20 mouse cellular contexts compared by ENCODE assay signal in the genomic region with DNA sequence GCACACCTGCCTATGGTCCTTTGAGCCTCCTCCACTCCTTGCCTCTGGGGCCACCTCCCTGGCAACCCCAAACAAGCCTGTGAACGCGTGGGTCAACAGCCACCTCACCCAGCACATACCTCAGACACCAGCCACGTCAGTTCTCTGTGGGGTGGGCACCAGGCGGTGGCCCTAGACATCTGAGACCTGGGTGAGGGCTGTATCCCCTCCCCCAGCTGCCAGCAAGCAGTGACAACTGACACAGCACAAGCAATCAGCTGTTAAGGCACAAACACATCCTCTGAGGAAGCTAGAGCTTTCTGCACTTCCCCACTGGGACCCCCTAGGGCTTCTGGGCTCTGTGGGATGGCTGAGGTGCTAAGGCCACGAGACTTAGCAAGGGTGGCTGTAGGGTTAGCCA. TPM values are rescaled to one million over a fixed set of nuclear protein-coding genes. Genes with fewer than 3 reads are reported as not detected.
DNase-seq lines count a peak whose midpoint lies in the region; ATAC-seq and TF ChIP-seq lines count a peak whose summit lies in the region.
"Had no signal": no experiment of that assay in that cellular context is flagged by ENCODE, and none has a peak within 500 bp of the region (broad histone marks: within the 10 kb centered on the region; RNA-seq: fewer than 3 reads in every experiment).

No protein-coding gene starts in this region.

- 0 out of 2 replicates have a peak, but pooled peaks cover 3% of the 10 kb centered on the region for H3K27me3 ChIP-seq in hindbrain, embryonic 10.5 days (ENCODE audit: insufficient read depth, poor library complexity, severe bottlenecking)
- no peaks in the 10 kb centered on the region for H3K27me3 ChIP-seq in hindbrain, embryonic 11.5 days (ENCODE audit: control insufficient read depth, insufficient read depth, low read length)
- peaks cover 27% of the 10 kb centered on the region for H3K27me3 ChIP-seq in midbrain, embryonic 10.5 days (ENCODE audit: low read depth, poor library complexity, severe bottlenecking)
- H3K27me3 ChIP-seq in midbrain, embryonic 13.5 days, result peaks cover 5% of the 10 kb centered on the region; the same call in 1 of the 2 replicates
- no peaks in the 10 kb centered on the region for H3K27me3 ChIP-seq in embryonic facial prominence, embryonic 15.5 days
- H3K27me3 ChIP-seq in liver, postnatal 0 days (ENCODE audit: insufficient read depth, low read length), result no peaks in the 10 kb centered on the region
- H3K27me3 ChIP-seq: CH12.LX had no signal

- 52% methylated on average over 5 of the region's 5 CpGs for WGBS in hindbrain, embryonic 10.5 days
- WGBS in hindbrain, embryonic 11.5 days, result 69% methylated on average over 5 of the region's 5 CpGs
- 69% methylated on average over 5 of the region's 5 CpGs for WGBS in midbrain, embryonic 10.5 days
- WGBS in midbrain, embryonic 13.5 days, result 76% methylated on average over 5 of the region's 5 CpGs
- 66% methylated on average over 5 of the region's 5 CpGs for WGBS in embryonic facial prominence, embryonic 15.5 days
- 74% methylated on average over 5 of the region's 5 CpGs for WGBS in liver, postnatal 0 days (ENCODE audit: insufficient replicate concordance)

- no peak for TF ChIP-seq EP300 in liver, postnatal 0 days (IDR thresholded peaks at IDR 0.05; ENCODE audit: low read depth)

- H3K4me1 ChIP-seq in hindbrain, embryonic 10.5 days (replicated peaks), result peaks cover 60% of the 10 kb centered on the region
- peaks cover 3% of the 10 kb centered on the region; the same call in 1 of the 2 replicates for H3K4me1 ChIP-seq in hindbrain, embryonic 11.5 days (replicated peaks; ENCODE audit: control insufficient read depth, insufficient read depth, low read length)
- peaks cover 33% of the 10 kb centered on the region for H3K4me1 ChIP-seq in midbrain, embryonic 10.5 days
- H3K4me1 ChIP-seq in midbrain, embryonic 13.5 days (replicated peaks), result 0 out of 2 replicates have a peak, but pooled peaks cover 4% of the 10 kb centered on the region
- peaks cover 66% of the 10 kb centered on the region for H3K4me1 ChIP-seq in embryonic facial prominence, embryonic 15.5 days
- peaks cover 88% of the 10 kb centered on the region for H3K4me1 ChIP-seq in liver, postnatal 0 days (ENCODE audit: insufficient read depth)

- no peaks in the 10 kb centered on the region for H3K36me3 ChIP-seq in hindbrain, embryonic 10.5 days
- H3K36me3 ChIP-seq in hindbrain, embryonic 11.5 days (ENCODE audit: control insufficient read depth, insufficient read depth, low read length), result no peaks in the 10 kb centered on the region
- no peaks in the 10 kb centered on the region for H3K36me3 ChIP-seq in midbrain, embryonic 10.5 days
- no peaks in the 10 kb centered on the region for H3K36me3 ChIP-seq in midbrain, embryonic 13.5 days
- no peaks in the 10 kb centered on the region for H3K36me3 ChIP-seq in embryonic facial prominence, embryonic 15.5 days
- peaks cover 4% of the 10 kb centered on the region; the same call in 1 of the 2 replicates for H3K36me3 ChIP-seq in liver, postnatal 0 days (replicated peaks; ENCODE audit: insufficient read depth, low read length)

- no peak overlapping the region for H3K4me2 ChIP-seq in hindbrain, embryonic 11.5 days (replicated peaks; ENCODE audit: low read depth, low read length)
- no peak overlapping the region for H3K4me2 ChIP-seq in midbrain, embryonic 13.5 days (replicated peaks)
- no peak overlapping the region for H3K4me2 ChIP-seq in embryonic facial prominence, embryonic 15.5 days (replicated peaks)
- peak overlapping the region; percentile 45 for H3K4me2 ChIP-seq in liver, postnatal 0 days (ENCODE audit: low read depth, low read length)
- H3K4me2 ChIP-seq: heart, embryonic 11.5 days; hindbrain, embryonic 14.5 days had no signal

- no peak for DNase-seq in hindbrain, embryonic 10.5 days (ENCODE audit: low spot score)
- DNase-seq in hindbrain, embryonic 11.5 days (ENCODE audit: low spot score), result no peak
- DNase-seq in midbrain, embryonic 10.5 days (ENCODE audit: low spot score), result no peak
- no peak for DNase-seq in liver, postnatal 0 days
- DNase-seq in gastrocnemius, postnatal 10 days, result no peak
- no peak for DNase-seq in thymus, adult 18-20 months
- DNase-seq: adrenal gland, postnatal 25 days; cerebellum, adult 2 months; cerebellum, postnatal 36 days; heart, postnatal 14 days; kidney, postnatal 14 days; lung, postnatal 36 days; right cerebral cortex, postnatal 4 days had no signal

- peak overlapping the region; percentile 53; the same call in 1 of the 2 replicates for H3K27ac ChIP-seq in hindbrain, embryonic 10.5 days
- no peak overlapping the region for H3K27ac ChIP-seq in hindbrain, embryonic 11.5 days (ENCODE audit: low read depth, low read length)
- H3K27ac ChIP-seq in midbrain, embryonic 10.5 days (replicated peaks), result peak overlapping the region; percentile 46; the same call in 1 of the 2 replicates
- no peak overlapping the region for H3K27ac ChIP-seq in midbrain, embryonic 13.5 days
- H3K27ac ChIP-seq in embryonic facial prominence, embryonic 15.5 days (replicated peaks), result peak overlapping the region; percentile 48; the same call in 1 of the 2 replicates
- peak overlapping the region; percentile 75 for H3K27ac ChIP-seq in liver, postnatal 0 days (ENCODE audit: low read depth)
- H3K27ac ChIP-seq: hindbrain, embryonic 14.5 days had no signal

- no peak for ATAC-seq in hindbrain, embryonic 11.5 days (ENCODE audit: low FRiP score)
- ATAC-seq in midbrain, embryonic 13.5 days, result no peak
- ATAC-seq in embryonic facial prominence, embryonic 15.5 days (ENCODE audit: insufficient number of reproducible peaks, low FRiP score, low TSS enrichment, low read depth), result no peak
- no peak for ATAC-seq in liver, postnatal 0 days
- ATAC-seq: forebrain, embryonic 16.5 days; intestine, postnatal 0 days had no signal

- no peak for TF ChIP-seq CTCF in liver, postnatal 0 days (IDR thresholded peaks at IDR 0.05; ENCODE audit: low read depth)

- no peak overlapping the region for H3K9ac ChIP-seq in hindbrain, embryonic 11.5 days (ENCODE audit: low read depth, low read length)
- H3K9ac ChIP-seq in midbrain, embryonic 13.5 days (replicated peaks), result no peak overlapping the region
- no peak overlapping the region for H3K9ac ChIP-seq in embryonic facial prominence, embryonic 15.5 days
- peak overlapping the region; percentile 55; the same call in 1 of the 2 replicates for H3K9ac ChIP-seq in liver, postnatal 0 days (replicated peaks)
- H3K9ac ChIP-seq: hindbrain, embryonic 14.5 days had no signal

- H3K4me3 ChIP-seq in hindbrain, embryonic 10.5 days, result no peak overlapping the region
- H3K4me3 ChIP-seq in hindbrain, embryonic 11.5 days (ENCODE audit: low read depth, low read length), result no peak overlapping the region
- H3K4me3 ChIP-seq in midbrain, embryonic 10.5 days, result no peak overlapping the region
- H3K4me3 ChIP-seq in midbrain, embryonic 13.5 days (replicated peaks), result no peak overlapping the region
- no peak overlapping the region for H3K4me3 ChIP-seq in embryonic facial prominence, embryonic 15.5 days (replicated peaks)
- no peak overlapping the region for H3K4me3 ChIP-seq in liver, postnatal 0 days (ENCODE audit: low read depth, low read length)

- H3K9me3 ChIP-seq in hindbrain, embryonic 10.5 days, result no peaks in the 10 kb centered on the region
- H3K9me3 ChIP-seq in hindbrain, embryonic 11.5 days (ENCODE audit: control insufficient read depth, low read length), result no peaks in the 10 kb centered on the region
- H3K9me3 ChIP-seq in midbrain, embryonic 10.5 days (replicated peaks), result no peaks in the 10 kb centered on the region
- H3K9me3 ChIP-seq in midbrain, embryonic 13.5 days, result no peaks in the 10 kb centered on the region
- H3K9me3 ChIP-seq in embryonic facial prominence, embryonic 15.5 days (replicated peaks), result no peaks in the 10 kb centered on the region
- no peaks in the 10 kb centered on the region for H3K9me3 ChIP-seq in liver, postnatal 0 days (ENCODE audit: low read length)

RNA-seq across cellular contexts. Expression of a gene that starts 14.2 kb away (rescaled TPM):
- 6.2 and 10.3 TPM in 2 replicates for polyA plus RNA-seq in hindbrain, embryonic 10.5 days (2016; fragmentation: Nextera tagmentation; extraction: Ambion mirVana)
- 6.2 and 6.3 TPM in 2 replicates for polyA plus RNA-seq in hindbrain, embryonic 11.5 days (2014; fragmentation: Nextera tagmentation; extraction: Ambion mirVana)
- polyA plus RNA-seq in midbrain, embryonic 10.5 days (2016; fragmentation: Nextera tagmentation; extraction: Ambion mirVana), result 5.1 and 5.9 TPM in 2 replicates
- polyA plus RNA-seq in midbrain, embryonic 13.5 days (2015; fragmentation: Nextera tagmentation; extraction: Ambion mirVana), result 12.6 and 16.2 TPM in 2 replicates
- polyA plus RNA-seq in embryonic facial prominence, embryonic 15.5 days (2015; fragmentation: Nextera tagmentation; extraction: Ambion mirVana), result 84.0 and 86.6 TPM in 2 replicates
- polyA plus RNA-seq in liver, postnatal 0 days (2015; fragmentation: Nextera tagmentation; extraction: Ambion mirVana), result 81.0 and 87.7 TPM in 2 replicates
- total RNA-seq in gastrocnemius, postnatal 10 days (2021), result 10 to 100 TPM; 36.7 to 43.8 TPM

Comparison
In these comparisons a context has a peak if more than half of its experiments do, and no peak if none do; other contexts are left out.
1. H3K27ac ChIP-seq: peak in hindbrain, embryonic 10.5 days (single experiment), midbrain, embryonic 10.5 days (single experiment), embryonic facial prominence, embryonic 15.5 days (single experiment) and liver, postnatal 0 days (single experiment); none in hindbrain, embryonic 11.5 days (single experiment) and midbrain, embryonic 13.5 days (single experiment).